Mouse (Mus musculus): ENCODE measurements around the gene Nans.

Nans gene

DNA sequence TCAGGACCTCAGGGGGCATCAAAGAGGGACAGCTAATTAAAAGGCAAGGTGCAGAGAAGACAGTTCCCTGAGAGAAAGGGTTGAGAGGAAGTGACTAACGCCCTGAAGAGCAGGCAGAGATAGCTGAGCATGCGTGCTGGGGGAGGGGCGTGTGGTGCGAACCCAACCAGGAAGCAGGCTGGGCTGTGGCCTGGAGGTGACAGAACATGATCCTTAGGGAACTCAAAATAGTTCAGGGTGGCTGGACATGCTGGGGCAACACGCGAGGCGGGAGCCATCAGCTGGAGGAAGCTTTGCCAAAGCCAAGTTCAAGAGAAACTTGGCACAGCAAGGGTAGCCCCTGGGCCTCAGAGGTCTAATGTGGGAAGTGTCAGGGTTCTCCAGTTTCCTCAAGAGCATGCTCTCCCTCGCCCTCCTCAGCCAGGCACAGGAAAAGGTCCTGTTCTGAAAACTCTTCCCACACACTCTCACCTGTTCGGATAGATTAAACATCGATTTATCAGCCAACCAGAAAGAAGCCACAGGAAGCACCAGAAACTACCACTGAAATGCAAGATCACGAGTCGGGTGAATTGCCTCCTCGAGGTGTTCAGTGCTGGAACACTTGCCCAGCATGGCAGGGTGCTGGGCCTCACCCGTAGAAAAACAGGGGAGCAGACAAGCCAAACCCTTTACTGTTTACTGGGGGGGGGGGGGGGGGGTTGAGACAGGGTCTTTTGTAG is 3.2 kb upstream of the Nans start:
- DNase-seq (ENCODE audit: low read depth, low spot score) = peak; percentile 87

DNA sequence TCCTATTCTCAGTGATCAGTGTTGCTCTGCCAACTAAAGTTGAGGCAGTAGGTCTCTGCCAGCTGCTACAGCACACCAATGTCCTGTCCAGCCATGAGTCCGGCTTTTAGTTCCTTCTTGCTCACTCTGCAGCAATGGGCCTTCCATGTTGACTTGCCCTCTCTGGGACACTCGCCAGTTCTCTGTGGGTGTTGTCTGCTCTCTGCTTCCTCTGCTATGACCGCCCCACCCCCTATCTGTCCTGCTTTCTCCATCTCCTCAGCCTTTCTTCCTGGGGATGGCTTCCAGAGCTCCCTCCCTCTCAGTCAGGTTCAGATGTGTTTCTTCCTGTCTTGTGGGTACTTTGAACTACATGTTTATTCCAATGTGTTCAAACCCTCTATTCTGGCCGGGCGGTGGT is 1.7 kb upstream of the Nans start:
- DNase-seq (ENCODE audit: low read depth, low spot score) = no peak

- no peak for DNase-seq (ENCODE audit: low read depth, low spot score)
These were observed 4.0 kb downstream of the Nans start for GRCm38 (mm10) chr4:46493071-46493470.

- no peak for DNase-seq (ENCODE audit: low read depth, low spot score)
These were observed 6.5 kb downstream of the Nans start for GRCm38 (mm10) chr4:46495543-46495942.

DNA sequence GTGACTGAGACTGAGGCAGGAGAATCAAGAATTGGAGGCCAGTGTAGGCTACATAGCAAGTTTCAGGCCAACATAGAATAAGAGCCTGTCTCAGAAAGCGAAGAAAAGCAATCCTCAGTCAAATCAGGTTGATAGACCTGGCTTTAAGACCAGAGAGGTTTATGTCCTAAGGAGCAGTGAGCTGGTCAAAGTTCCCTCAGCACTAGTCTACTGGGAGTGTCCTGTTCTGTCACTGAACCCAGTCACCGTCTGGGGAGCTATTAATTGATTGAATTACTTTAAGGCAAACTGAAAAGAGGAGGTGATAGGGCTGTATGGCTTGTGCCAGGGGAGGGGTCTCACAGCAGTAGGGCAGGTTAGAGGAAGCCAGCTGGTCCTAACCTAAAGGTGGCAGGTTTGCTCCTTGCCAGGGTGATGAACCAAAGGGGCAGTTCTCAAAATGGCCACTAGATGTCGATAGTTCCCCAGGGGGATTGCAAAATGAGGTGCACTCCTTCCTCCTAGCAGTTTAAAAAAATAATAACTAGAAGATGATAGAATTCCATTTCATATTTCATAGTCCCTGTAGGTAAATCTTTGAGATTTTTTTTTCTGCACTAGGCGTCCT is 8.3 kb downstream of the Nans start:
- DNase-seq (ENCODE audit: low read depth, low spot score) = peak; percentile 79

DNA sequence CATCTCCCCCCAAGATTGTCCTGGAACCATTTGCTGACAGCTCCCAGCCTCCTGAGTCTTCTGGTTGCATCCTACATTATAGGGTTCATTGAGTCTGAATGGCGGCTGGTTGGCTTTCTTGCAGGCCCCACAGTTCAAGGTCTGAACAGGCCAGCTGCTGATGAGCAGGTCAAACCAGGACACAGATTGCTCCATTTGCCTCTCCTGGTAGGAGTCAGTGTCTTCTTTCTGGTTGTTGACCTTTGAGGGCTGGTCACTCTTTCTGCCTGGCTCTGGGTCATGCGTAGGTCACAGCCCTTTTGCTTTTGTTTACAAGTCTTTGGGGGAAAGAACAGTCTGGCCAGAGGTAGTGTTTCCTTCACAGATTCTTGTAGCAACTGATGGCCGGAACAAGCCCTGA is 9.5 kb downstream of the Nans start:
- no peak for DNase-seq (ENCODE audit: low read depth, low spot score)

DNA sequence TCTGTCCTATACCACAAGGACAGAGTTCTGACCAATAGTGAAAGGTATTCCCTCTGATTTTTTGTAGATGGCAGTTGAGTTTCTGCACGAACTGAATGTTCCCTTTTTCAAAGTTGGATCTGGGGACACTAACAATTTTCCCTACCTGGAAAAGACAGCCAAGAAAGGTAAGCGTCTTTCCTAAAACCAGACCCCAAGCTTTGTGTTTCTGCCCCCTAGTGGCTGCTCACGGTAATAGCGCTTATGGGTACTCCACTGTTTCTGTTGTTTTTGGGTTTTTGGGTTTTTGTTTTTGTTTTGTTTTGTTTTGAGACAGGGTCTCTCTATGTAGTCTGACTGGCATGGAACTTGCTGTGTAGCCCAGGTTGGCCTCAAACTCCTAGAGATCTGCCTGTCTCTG is 9.9 kb downstream of the Nans start:
- peak; percentile 40 for DNase-seq (ENCODE audit: low read depth, low spot score)

- no peak for DNase-seq (ENCODE audit: low read depth, low spot score)
These were observed 13.8 kb downstream of the Nans start for GRCm38 (mm10) chr4:46502606-46503502.

GRCm38 (mm10) chr4:46503881-46504280 is 14.8 kb downstream of the Nans start:
- no peak for DNase-seq (ENCODE audit: low read depth, low spot score)

DNA sequence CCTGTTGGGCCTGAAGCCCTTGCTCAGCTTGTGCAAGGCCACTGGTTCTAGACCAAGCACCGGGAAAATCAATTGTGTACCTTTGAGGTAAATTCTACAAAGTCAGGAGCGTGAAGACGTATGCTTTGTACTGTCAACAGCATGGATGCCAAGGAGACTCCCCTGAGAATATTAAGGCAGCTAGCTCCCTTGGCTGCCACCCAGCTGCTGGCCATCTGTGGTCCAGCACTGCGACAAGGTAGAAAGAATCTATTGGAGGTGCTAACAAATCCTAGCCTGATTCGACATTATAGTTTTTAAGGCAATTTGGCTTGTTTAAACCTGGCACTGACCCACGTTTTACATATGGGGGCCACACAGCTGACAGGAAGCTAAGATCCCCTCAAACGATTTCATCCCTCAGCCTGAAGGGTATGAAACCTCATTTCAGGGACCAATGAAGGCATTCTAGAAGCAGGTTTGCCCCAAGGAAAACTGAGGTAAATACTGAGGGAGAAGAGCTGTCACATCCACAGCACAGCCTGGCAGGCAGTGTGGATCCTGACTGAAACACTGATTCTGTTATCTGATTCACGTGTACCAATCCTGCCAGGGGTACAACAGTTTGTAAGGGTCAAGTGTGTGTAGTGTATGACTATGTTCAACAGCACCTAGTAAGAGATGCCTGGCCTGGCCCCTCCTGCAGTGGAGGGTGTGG is 16.5 kb downstream of the Nans start:
- no peak for DNase-seq (ENCODE audit: low read depth, low spot score)

GRCm38 (mm10) chr4:46506801-46507610 is 18.0 kb downstream of the Nans start:
- peak; percentile 96 for DNase-seq (ENCODE audit: low read depth, low spot score)

- DNase-seq (ENCODE audit: low read depth, low spot score) = peak; percentile 93
These were observed 18.9 kb downstream of the Nans start for GRCm38 (mm10) chr4:46507736-46508460.

GRCm38 (mm10) chr4:46520491-46520890 is 31.4 kb downstream of the Nans start:
- DNase-seq (ENCODE audit: low read depth, low spot score) = no peak

DNA sequence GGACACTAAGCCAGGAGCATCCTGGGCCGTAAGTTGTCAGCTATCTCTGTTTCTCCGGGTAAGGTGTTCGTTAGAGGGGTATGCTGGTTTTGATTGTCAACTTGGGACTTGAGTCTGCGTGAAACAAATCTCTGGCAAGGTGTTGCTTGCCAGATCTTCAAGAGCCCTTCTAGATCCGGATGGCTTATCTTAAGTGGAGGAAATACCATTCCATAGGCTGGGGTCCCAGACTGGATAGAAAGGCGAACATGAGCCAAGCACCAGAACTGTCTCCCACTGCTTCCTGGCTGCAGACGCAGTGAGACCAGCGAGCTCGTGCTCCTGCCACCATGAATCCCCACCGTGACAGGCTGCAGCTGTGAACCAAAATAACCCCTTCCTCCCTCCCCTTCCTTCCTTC is 32.4 kb downstream of the Nans start:
- no peak for DNase-seq (ENCODE audit: low read depth, low spot score)

- no peak for DNase-seq (ENCODE audit: low read depth, low spot score)
These were observed 34.3 kb downstream of the Nans start for GRCm38 (mm10) chr4:46523324-46523723.

GRCm38 (mm10) chr4:46526226-46526625 is 37.2 kb downstream of the Nans start:
- no peak for DNase-seq (ENCODE audit: low read depth, low spot score)

GRCm38 (mm10) chr4:46526798-46527557 is 37.9 kb downstream of the Nans start:
- DNase-seq (ENCODE audit: low read depth, low spot score) = peak; percentile 69

- DNase-seq (ENCODE audit: low read depth, low spot score) = peak; percentile 58
These were observed 38.5 kb downstream of the Nans start for GRCm38 (mm10) chr4:46527558-46527926.

GRCm38 (mm10) chr4:46529722-46530121 is 40.7 kb downstream of the Nans start:
- DNase-seq (ENCODE audit: low read depth, low spot score) = no peak

GRCm38 (mm10) chr4:46532511-46532910 is 43.5 kb downstream of the Nans start:
- no peak for DNase-seq (ENCODE audit: low read depth, low spot score)
